Mouse (Mus musculus) retina, postnatal 1 day (tissue): ENCODE measurements around the gene Tex38.

Source experiments
- DNase-seq: peaks from one replicate; pipeline ENCODE4 v3.0.0-alpha.2; 2012

The Tex38 gene

GRCm38 (mm10) chr4:115780918-115781317, at the start of gene Tex38:
Gene Tex38, minus strand, starts transcription at chr4:115781018.
- DNase-seq = no peak

- DNase-seq = no peak
Measured at GRCm38 (mm10) chr4:115830491-115830890, 49.7 kb upstream of the Tex38 start.

- no peak for DNase-seq
Measured at GRCm38 (mm10) chr4:115828572-115828902, 47.7 kb upstream of the Tex38 start.

DNA sequence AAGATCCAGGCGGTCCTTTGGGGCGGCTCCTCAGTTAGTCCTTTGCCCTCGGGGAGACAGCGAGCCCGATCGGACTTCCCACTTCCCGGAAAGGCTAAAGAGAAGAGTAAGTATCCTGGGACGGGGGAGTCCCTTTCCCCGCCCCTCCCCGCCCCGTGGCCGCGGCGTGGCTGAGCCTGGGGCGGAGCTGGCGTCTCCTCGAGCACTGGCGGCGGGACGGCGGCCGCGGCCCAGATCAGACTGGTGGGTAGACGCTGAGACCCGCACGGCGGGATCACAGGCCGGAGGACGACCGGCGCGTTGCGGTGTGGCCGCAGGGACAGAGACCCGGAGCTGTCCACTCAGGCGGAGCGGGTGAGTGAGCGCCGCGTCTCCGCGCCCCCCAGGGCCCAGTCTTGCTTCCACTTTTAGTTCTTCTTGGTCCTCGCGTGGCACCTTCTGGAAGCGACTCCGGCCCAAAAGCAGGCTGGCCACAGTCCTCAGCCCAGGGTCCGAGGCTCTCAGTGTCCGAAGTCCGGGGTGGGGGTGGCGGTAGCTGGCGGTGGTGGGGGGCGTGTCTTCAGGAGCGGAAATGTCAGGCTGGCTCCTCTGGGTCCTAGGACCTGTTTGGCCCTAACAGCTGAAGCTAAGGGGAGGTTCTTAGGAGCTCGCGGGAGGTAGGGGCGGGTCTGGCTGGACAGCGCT, 47.2 kb upstream of the Tex38 start, which contains the start of gene Mob3c:
Mob3c (plus strand) TSS at position 205 of the 684 bp plus-strand sequence.
- peak; percentile 87 for DNase-seq

GRCm38 (mm10) chr4:115827535-115827887, 46.7 kb upstream of the Tex38 start:
- no peak for DNase-seq

- DNase-seq = no peak
Measured at GRCm38 (mm10) chr4:115827066-115827465, 46.2 kb upstream of the Tex38 start.

DNA sequence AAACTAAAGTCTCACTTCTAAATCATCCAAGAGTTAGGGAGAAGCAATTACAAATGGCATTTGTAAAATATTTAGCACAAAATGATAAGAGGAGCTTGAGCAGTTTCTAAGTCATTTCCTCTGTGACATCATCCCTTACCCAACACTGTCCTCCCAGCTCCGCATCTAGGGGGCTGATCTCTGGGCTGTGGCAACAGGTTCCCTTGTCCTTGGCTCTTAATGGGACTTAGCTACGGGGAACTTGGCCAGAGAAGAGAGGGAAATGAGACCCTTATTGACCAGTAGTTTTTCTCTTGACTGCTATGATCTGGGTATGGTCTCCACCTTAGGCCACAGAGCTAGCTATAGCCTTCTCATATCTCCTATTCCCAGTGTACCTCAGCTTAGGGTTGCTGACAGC, 44.5 kb upstream of the Tex38 start:
- no peak for DNase-seq

DNA sequence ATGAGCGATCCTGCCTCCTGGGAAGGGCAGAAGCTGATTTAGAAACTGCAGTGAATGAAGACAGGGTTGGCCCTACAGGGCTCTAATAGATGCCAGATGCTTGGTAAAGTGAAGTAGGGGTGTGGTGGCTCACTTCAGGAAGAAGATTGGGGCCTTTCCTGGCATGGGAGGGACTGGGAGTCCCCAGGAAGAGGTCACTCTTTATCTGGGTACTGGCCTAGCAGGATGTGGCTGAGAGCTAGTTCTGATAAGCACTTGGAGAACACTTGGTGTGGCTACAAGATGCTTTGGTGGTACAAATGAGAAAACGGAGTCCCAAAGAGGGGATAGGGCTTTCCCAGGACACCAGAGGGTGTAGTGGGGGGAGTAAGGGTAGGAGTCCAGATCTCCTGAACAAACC, 43.4 kb upstream of the Tex38 start:
- no peak for DNase-seq

DNA sequence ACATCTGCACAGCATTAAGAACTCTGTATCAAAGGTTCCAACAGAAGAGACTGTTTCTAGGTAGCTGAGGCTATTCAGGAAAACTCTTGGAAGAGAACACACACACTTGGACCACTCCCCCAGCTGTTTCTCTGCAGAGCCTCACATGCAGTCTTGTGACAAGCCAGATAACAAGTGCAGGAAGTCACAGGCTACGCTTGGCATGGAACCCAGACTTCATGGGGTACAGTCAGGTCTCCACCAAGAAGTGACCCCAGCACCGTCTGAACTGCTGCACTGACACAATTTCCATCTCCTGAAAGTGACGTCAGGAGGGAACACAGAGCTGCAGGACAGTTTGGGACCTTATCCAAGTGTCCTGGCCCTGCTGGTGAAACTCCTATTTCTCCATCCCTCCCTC, 41.1 kb upstream of the Tex38 start:
- no peak for DNase-seq

DNA sequence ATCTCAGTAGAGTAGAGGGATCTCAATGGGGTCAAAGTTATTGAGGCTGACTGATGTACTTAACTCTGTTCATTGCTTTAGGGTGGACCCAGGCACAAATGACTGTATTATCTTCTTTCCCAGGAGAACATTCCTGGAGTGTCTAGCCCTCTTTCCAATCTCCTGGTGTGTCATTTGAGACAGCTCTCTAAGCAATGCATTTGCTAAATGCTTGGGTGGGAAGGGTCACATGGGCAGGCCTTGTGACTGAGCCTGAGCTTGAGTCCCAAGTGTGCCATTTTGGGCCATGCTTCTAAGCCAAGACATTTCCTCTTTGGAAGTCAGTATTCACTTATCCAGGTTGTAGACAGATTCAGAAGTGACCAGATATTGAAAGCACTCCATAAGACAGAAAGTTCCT, 40.6 kb upstream of the Tex38 start:
- no peak for DNase-seq

- no peak for DNase-seq
Measured at GRCm38 (mm10) chr4:115820944-115821343, 40.1 kb upstream of the Tex38 start.

DNA sequence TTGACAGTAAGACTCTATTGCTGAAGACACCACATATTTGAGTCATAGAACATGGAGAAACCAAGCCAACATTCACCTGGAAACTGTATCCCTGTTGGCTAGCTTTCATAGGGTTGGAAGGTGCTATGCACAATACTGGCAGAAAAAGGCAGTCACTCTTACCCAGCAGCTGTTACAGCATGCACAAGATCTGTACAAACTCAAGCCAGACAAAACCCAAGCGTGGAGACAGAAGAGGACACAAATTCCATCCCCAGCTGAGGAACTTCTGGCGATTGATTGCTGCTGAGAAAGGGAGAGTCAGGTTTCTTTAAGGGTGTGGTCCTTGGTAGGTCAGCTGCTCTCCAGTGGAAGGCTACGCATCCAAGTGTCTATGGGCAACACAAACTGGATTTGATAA, 39.4 kb upstream of the Tex38 start:
- DNase-seq = no peak

DNA sequence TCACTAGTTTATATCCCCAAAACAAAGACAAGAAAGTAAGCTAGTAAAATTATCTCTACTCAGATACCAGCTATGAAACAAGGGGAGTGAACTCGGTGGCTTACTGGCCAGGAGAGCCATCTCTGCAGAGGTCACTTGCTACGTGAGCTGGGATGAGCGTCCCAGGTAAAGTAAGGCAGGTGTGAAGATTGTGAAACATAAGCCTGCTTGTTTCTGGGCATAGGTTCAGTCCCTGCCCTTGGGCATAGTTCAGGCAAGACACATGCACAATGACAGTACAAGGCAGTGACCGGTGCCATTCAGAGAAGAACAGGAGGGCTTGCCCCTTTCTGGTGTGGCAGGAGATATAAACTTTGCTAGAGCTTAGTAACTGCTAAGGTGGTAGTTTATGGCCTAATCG, 34.8 kb upstream of the Tex38 start:
- DNase-seq = no peak

- no peak for DNase-seq
Measured at GRCm38 (mm10) chr4:115812326-115812725, 31.5 kb upstream of the Tex38 start.

DNA sequence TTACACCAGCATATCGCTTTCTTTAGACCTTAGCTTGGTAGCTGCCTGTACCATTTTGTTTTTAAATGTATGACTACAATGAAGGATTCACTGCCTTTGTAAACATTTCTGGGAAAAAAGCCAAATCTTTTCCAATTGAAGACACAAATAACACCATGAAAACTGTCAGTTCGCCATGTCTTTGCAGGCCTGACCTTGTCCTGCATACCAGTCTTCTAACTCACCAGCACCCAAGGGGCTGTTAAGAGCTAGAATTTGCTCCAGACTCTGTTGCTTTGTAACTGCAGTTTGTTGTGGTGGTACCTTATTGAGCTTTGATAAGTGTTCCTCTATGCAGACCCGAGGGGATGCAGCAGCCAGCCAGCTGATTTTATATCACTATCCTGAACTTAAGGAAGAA, 19.2 kb upstream of the Tex38 start:
- no peak for DNase-seq

DNA sequence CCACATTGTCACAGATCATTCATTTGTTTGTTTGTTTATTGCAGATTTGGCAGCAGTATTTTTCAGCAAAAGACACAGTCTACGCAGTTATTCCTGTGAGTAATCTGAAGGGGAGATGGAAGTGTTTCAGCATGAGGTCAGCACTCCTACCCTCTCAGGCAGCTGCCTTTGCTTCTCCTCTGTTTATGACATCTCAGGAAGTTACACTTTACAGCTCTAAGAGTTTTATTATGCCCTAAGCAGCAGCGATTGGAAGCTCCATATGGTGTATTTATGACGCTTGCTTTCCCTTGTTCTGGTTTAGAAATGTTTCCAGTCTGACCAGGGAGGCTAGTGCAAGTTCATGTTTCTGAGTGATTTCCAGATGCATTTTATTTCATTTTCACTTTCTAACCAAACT, 14.5 kb upstream of the Tex38 start:
- no peak for DNase-seq

DNA sequence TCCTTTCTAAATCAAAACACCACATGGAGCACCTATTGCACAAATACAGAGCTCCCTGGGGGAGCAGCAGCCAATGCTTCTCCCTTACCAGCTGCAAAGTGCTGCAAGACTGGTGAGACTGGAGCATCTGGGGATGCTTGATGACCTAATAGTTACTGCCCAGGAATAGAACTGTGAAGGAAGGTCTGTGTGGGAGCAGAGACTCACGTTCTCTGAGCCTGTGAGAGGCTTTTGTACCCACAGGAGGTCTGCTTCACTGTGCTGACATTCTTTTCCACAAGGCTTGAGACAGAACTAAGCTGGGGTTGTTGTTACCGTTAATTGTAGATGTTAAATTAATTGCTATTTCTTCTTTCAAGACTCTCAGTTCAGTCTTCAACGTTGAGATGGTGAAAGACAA, 10.0 kb upstream of the Tex38 start:
- DNase-seq = no peak

DNA sequence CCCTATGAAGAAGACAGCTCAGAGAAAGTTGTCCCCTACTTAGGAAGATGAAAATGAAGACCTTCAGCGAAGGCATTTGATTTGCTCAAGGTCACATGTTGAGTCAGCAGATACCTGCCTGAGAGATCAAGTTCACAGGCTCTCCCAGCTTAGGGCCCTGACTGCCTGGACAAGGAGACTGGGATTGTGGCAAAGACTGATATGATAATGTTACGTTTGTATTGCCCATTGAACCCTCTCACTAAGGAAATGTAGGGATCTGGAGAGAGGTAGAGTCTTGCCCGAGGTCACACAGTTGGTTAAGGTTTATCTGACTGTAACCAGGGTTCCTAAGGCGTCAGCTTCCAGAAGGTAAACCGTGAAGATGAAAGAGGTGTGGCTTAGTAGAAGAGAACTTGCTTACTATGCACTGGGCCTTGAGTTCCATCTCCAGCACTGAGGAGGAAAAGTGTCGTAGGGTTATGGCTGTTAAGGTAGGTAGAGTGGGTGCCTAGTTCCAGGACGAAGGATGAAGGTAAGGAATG, 4.8 kb upstream of the Tex38 start:
- DNase-seq = no peak

GRCm38 (mm10) chr4:115784769-115785510, 4.1 kb upstream of the Tex38 start, which contains the start of gene Atpaf1:
Gene Atpaf1, plus strand, starts transcription at chr4:115784812.
- DNase-seq = peak; percentile 85

- DNase-seq = no peak
Measured at GRCm38 (mm10) chr4:115782026-115782805, 1.4 kb upstream of the Tex38 start.

- DNase-seq = no peak
Measured at GRCm38 (mm10) chr4:115780269-115780668, 549 bp downstream of the Tex38 start.

DNA sequence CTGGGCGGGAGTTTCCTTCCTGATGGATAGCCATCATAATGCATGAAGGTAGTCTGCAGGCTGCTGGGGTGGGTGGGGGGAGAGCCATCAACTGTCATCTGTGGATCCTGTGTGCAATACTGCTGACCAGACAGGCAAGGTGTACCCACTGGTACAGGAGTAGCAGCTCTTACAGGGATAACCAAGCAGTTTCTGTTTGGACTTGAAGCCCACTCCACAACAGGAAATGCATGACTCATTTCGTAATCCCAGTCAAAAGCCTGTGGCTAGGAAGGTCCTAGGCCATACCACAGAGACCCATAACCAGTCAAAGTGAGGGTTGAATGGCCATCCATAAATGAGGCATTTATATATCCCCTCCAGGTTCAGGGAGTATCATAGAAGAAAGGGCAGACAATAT, 3.2 kb downstream of the Tex38 start:
- no peak for DNase-seq

- no peak for DNase-seq
Measured at GRCm38 (mm10) chr4:115775056-115775455, 5.8 kb downstream of the Tex38 start.
